Mouse (Mus musculus) limb, embryonic 12.5 days (tissue): ENCODE measurements at regions not wholly inside any gene's neighbourhood (a gene's known extent, or its start where the extent isn't known, plus 50 kb on each side); places are given as distances from the start of the nearest gene placed in this dataset.

ENCODE experiments used
- ATAC-seq: fragments of 200-750 bp; cut with Nextera tagmentation; 2 replicates; pipeline ENCODE4 v1.8.0; 2017; ENCODE audit warnings: low read depth, moderate TSS enrichment; ENCODE audit not compliant: insufficient number of reproducible peaks, insufficient read depth, low FRiP score, low TSS enrichment
- H3K27ac ChIP-seq: fragments of 300-500 bp; sonication (generic); 2 replicates; pipeline ENCODE4 v1.5.1; 2016; ENCODE audit warnings: mild to moderate bottlenecking, moderate library complexity
- H3K27me3 ChIP-seq: fragments of 300-500 bp; sonication (generic); 2 replicates; pipeline ENCODE4 v1.6.1; 2016; ENCODE audit warnings: mild to moderate bottlenecking, moderate library complexity
- H3K36me3 ChIP-seq: fragments of 300-500 bp; sonication (generic); 2 replicates; pipeline ENCODE4 v1.6.1; 2016; ENCODE audit warnings: mild to moderate bottlenecking, moderate library complexity
- H3K4me1 ChIP-seq: fragments of 300-500 bp; sonication (generic); replicated peaks from 2 replicates; pipeline ENCODE4 v1.6.1; 2016
- H3K4me2 ChIP-seq: fragments of 300-500 bp; sonication (generic); 2 replicates; pipeline ENCODE4 v1.6.1; 2016; ENCODE audit warnings: mild to moderate bottlenecking, moderate library complexity
- H3K4me3 ChIP-seq: fragments of 300-500 bp; sonication (generic); replicated peaks from 2 replicates; pipeline ENCODE4 v1.5.1; 2016; ENCODE audit warnings: mild to moderate bottlenecking
- H3K9ac ChIP-seq: fragments of 300-500 bp; sonication (generic); replicated peaks from 2 replicates; pipeline ENCODE4 v1.6.1; 2016; ENCODE audit warnings: mild to moderate bottlenecking, moderate library complexity
- H3K9me3 ChIP-seq: fragments of 300-500 bp; sonication (generic); 2 replicates; pipeline ENCODE4 v1.6.1; 2016; ENCODE audit warnings: mild to moderate bottlenecking, moderate library complexity
- WGBS: fragments of 180-500 bp; shearing (Covaris S2); methylation state at CpG from one replicate; pipeline ENCODE4 v1.1.7; 2016; 5-methylcytosine and 5-hydroxymethylcytosine counted together

DNA sequence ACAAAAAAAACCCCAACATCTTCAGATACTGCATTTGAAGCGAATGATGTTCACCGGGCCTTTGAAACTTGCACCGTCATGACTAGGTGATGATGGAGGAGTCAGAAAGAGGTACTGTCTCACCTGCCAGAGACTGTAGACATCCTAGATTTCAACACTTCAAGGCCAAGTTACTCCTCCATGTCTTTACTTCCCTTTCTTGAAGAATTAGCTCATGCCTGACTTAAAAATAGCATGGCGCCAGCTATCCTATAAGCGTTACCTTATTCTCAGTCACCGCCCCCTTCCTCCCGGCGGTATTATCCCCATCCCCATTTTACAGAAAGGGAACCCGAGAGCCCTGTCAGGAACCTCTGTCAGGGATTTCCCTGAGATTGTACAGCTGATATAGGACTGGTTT lies 374.4 kb upstream of the Gm10131 start:
- H3K27me3 ChIP-seq = no peaks in the 10 kb centered on the region
- no peak overlapping the region for H3K9ac ChIP-seq
- WGBS = 94% methylated on average over 9 of the region's 9 CpGs
- H3K27ac ChIP-seq = no peak overlapping the region
- no peaks in the 10 kb centered on the region for H3K4me1 ChIP-seq
- 0 out of 2 replicates have a peak, but pooled peaks cover 2% of the 10 kb centered on the region for H3K9me3 ChIP-seq
- no peak for ATAC-seq
- H3K4me2 ChIP-seq = no peak overlapping the region
- H3K36me3 ChIP-seq = no peaks in the 10 kb centered on the region
- no peak overlapping the region for H3K4me3 ChIP-seq

DNA sequence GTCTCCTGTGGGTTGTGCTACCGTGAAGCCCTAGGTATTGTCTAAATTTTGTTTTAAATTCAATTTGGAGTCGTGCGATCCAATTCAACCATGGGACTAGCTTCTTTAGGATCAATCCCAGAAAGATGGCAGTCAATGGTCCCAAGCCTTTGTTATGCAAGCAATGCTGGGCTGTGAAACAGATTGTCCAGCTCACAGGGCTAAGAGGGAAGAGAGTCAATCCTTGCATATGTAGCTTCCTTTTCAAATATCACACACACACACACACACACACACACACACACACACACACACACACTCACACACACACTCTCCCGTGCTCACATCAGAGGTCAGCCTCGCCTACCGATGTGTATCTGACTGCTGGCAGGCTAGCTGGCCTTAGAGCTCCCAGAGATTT lies 373.8 kb upstream of the Gm10131 start:
- Histone ChIP-seq H3K9ac (no peak overlapping the region), H3K4me2 (no peak overlapping the region), H3K27ac (no peak overlapping the region), H3K4me3 (no peak overlapping the region), H3K27me3 (no peaks in the 10 kb centered on the region), H3K9me3 (0 out of 2 replicates have a peak, but pooled peaks cover 2% of the 10 kb centered on the region), H3K4me1 (no peaks in the 10 kb centered on the region), H3K36me3 (no peaks in the 10 kb centered on the region)
- no peak for ATAC-seq
- WGBS = 88% methylated on average over 6 of the region's 6 CpGs

DNA sequence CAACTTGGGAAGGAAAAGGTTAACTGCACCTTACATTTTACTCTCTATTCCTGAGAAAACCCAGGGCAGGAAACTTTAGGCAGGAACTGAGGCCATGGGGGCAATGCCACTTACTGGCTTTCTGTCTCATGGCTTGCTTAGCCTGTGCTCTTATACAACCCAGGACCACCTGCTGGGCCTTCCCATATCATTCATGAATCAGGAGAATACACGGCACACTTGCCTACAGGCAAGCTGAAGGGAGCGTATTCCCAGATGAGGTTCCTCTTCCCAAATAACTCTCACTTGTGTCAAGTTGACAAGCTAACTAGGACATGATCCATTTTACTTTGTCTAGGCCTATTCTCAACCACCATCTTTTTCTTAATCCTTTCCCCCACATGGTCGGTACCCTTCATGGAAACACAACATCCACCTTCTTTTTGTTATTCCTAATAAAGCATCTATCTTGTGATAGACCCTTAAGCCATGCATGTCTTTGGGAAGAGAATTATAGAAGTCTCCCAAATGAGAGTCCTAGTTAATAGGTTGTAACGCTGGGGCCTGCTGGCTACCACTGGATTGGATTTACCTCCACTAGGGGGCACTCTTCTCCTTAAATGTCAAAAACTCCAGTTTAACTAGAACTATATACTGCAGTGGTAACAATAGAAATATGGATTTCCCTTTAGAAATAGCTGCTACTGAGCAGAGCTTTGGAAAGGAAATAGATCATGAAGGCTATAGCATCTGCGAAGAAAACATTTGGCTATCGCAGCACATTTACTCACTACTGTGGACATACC lies 373.2 kb upstream of the Gm10131 start:
- Histone ChIP-seq H3K4me1 (no peaks in the 10 kb centered on the region), H3K9ac (no peak overlapping the region), H3K36me3 (no peaks in the 10 kb centered on the region), H3K27ac (no peak overlapping the region), H3K27me3 (no peaks in the 10 kb centered on the region), H3K4me3 (no peak overlapping the region), H3K9me3 (0 out of 2 replicates have a peak, but pooled peaks cover 2% of the 10 kb centered on the region), H3K4me2 (no peak overlapping the region)
- 60% methylated on average over 6 of the region's 6 CpGs for WGBS
- no peak for ATAC-seq

DNA sequence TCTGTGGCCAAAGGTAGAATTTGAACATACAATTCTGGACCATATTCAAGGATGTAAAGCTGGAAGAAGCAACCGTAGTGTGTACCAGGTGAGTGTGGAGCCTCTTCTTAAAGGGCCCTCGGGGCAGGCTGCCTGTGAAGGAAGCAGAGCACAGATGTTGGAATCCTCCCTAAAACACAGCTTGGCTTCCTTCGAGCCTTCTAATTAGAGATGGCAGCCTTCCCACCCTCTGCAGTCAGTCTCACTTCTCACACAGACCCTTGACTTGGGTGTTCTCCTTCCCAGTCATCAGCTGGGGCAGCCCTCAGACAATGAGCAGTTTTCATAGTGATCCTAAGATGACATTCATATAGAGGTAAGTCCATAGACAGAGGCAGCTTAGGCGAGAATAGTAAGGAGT lies 371.7 kb upstream of the Gm10131 start:
- H3K9me3 ChIP-seq = 0 out of 2 replicates have a peak, but pooled peaks cover 2% of the 10 kb centered on the region
- H3K36me3 ChIP-seq = no peaks in the 10 kb centered on the region
- H3K27me3 ChIP-seq = no peaks in the 10 kb centered on the region
- H3K4me3 ChIP-seq = no peak overlapping the region
- 56% methylated on average over 4 of the region's 4 CpGs for WGBS
- H3K4me1 ChIP-seq = no peaks in the 10 kb centered on the region
- no peak overlapping the region for H3K9ac ChIP-seq
- H3K4me2 ChIP-seq = no peak overlapping the region
- ATAC-seq = no peak
- H3K27ac ChIP-seq = no peak overlapping the region

DNA sequence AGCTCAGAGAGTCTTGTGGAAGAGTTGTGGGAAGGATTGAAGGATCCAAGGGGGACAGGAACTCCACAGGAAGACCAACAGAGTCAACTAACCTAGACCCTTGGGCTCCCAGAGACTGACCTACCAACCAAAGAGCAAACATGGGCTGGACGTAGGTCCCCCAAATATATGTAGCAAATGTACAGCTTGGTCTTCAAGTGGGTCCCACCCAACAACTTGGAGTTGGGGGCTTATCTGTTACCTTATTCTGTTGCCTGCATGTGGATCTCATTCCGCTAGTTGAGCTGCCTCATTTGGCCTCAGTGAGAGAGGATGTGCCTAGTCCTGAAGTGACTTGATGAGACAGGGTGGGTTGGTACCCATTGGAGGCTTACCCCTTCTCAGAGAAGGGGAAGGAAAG lies 371.1 kb upstream of the Gm10131 start:
- Histone ChIP-seq H3K27me3 (no peaks in the 10 kb centered on the region), H3K9ac (no peak overlapping the region), H3K36me3 (no peaks in the 10 kb centered on the region), H3K4me1 (no peaks in the 10 kb centered on the region), H3K4me3 (no peak overlapping the region), H3K27ac (no peak overlapping the region), H3K9me3 (0 out of 2 replicates have a peak, but pooled peaks cover 2% of the 10 kb centered on the region), H3K4me2 (no peak overlapping the region)
- ATAC-seq = no peak
- WGBS = 96% methylated on average over 2 of the region's 2 CpGs

DNA sequence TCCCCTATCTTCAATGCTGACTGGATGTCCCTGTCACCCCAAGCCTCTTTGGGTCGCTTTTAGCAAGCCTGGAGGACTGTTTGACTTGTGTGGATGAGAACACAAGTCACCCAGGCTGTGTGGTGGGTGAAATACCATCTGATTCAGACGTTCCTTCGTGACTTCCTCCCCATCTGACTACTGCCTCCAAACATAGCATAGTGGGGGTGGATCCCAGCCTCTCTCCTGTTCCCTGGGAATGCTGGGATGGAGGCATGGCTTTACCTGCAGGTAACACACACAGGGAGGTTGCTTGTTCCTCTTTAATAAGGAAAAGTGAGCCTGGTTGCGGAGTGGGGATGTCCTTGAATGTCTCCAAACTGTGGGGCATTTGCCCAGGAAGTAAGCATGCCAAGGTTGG lies 369.0 kb upstream of the Gm10131 start:
- Histone ChIP-seq H3K9ac (no peak overlapping the region), H3K4me1 (no peaks in the 10 kb centered on the region), H3K36me3 (no peaks in the 10 kb centered on the region), H3K27me3 (no peaks in the 10 kb centered on the region), H3K9me3 (0 out of 2 replicates have a peak, but pooled peaks cover 2% of the 10 kb centered on the region), H3K4me2 (no peak overlapping the region), H3K4me3 (no peak overlapping the region), H3K27ac (no peak overlapping the region)
- WGBS = 77% methylated on average over 4 of the region's 4 CpGs
- no peak for ATAC-seq

DNA sequence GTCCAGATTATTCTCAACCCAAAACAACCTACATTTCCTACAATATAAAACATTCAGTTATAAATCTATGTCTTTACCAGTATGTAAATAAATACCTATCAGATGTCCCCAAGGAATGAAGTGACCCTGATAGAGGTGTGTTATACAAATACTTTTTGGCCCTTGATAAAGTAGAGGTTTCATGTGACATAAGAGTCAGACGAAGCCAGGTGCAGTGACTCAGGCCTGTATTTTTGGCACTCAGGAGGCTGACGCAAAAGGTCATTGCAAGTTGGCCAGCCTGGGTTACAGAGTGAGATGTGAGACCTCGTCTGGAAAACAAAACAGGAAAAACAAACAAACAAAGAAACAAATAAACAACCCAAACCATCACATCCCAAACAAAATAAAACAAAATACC lies 367.4 kb upstream of the Gm10131 start:
- no peak overlapping the region for H3K9ac ChIP-seq
- ATAC-seq = no peak
- H3K4me3 ChIP-seq = no peak overlapping the region
- WGBS = 55% methylated on average over 3 of the region's 3 CpGs
- H3K27me3 ChIP-seq = peaks cover 2% of the 10 kb centered on the region; the same call in 1 of the 2 replicates
- H3K27ac ChIP-seq = no peak overlapping the region
- 0 out of 2 replicates have a peak, but pooled peaks cover 2% of the 10 kb centered on the region for H3K9me3 ChIP-seq
- no peak overlapping the region for H3K4me2 ChIP-seq
- H3K36me3 ChIP-seq = no peaks in the 10 kb centered on the region
- H3K4me1 ChIP-seq = no peaks in the 10 kb centered on the region

DNA sequence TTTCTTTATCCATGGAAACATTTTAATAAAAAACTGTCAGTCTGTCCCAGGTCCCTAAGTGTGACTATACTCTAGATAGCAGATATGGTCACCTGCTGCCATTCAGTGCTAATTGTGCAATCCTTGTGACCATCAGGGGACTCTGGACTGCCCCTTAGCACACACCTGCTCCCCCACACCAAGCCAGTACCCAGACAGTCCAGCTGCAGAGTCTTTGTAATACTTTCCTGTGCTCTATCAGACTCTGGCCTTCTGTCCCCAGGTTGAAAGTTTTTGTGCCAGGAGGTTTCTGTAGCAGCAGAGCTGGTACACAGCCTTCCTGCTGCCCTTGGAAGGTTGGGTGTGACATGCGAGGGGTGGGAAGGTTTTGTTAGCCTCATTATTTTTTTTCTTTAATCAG lies 366.9 kb upstream of the Gm10131 start:
- ATAC-seq = no peak
- H3K4me3 ChIP-seq = no peak overlapping the region
- peaks cover 6% of the 10 kb centered on the region; the same call in 1 of the 2 replicates for H3K27me3 ChIP-seq
- H3K36me3 ChIP-seq = no peaks in the 10 kb centered on the region
- WGBS = 100% methylated on average over 1 of the region's 1 CpGs
- H3K4me2 ChIP-seq = no peak overlapping the region
- H3K4me1 ChIP-seq = peaks cover 3% of the 10 kb centered on the region; the same call in 1 of the 2 replicates
- H3K27ac ChIP-seq = no peak overlapping the region
- 0 out of 2 replicates have a peak, but pooled peaks cover 2% of the 10 kb centered on the region for H3K9me3 ChIP-seq
- H3K9ac ChIP-seq = no peak overlapping the region

DNA sequence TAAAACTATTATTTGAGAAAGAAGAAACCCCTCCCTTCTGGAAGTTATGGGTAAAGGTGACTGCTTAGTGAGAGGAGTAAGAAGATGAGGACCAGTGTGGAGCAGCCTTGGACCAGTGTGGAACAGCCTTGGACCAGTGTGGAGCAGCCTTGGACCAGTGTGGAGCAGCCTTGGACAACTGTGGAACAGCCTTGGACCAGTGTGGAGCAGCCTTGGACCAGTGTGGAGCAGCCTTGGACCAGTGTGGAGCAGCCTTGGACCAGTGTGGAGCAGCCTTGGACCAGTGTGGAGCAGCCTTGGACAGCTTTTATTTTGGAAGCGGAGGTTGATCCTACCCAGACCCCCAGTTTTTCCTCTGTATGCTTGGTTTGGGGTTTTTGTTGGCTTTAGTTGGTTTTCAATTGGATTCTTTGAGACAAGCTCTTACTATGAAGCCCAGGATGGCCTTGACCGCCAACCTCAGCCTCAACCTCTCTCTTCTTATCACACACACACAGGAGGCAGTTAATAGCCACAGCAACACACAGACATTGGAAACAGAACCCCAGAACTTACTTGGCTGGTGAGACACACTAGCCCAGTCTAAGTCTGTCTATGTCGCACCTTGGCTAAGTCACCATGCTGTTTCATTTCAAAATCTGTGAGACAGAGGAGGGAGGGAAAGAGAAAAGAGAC lies 364.7 kb upstream of the Gm10131 start:
- 93% methylated on average over 3 of the region's 3 CpGs for WGBS
- no peak for ATAC-seq
- no peak overlapping the region for H3K27ac ChIP-seq

DNA sequence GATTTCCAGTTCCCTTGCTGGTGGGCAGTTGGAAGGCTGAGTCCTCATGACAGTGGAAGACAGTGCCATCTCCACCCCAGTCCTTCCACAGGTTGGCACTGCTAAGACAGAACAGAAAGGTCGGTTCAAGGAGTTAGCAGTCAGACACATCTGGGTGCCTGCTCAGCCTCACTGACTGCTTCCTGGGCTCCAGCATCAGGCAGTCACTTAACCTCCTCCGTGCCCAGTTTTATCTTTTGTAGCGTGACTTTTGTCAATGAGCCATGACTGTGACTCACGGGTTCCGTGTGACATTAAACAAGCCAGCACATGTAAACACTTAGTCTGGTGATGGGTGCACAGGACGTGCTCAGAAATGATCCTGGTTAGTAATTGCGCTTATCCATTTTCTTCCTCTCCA lies 363.1 kb upstream of the Gm10131 start:
- Histone ChIP-seq H3K9me3 (no peaks in the 10 kb centered on the region), H3K36me3 (no peaks in the 10 kb centered on the region), H3K27ac (no peak overlapping the region), H3K4me2 (no peak overlapping the region), H3K4me1 (peaks cover 21% of the 10 kb centered on the region), H3K4me3 (no peak overlapping the region), H3K27me3 (peaks cover 11% of the 10 kb centered on the region; the same call in 1 of the 2 replicates), H3K9ac (no peak overlapping the region)
- ATAC-seq = no peak
- WGBS = 69% methylated on average over 7 of the region's 7 CpGs

More for the DNA sequence above, 364.7 kb upstream of the Gm10131 start:
- no peak overlapping the region for H3K9ac ChIP-seq
- H3K4me1 ChIP-seq = peaks cover 17% of the 10 kb centered on the region
- H3K4me3 ChIP-seq = no peak overlapping the region
- H3K4me2 ChIP-seq = no peak overlapping the region
- H3K9me3 ChIP-seq = no peaks in the 10 kb centered on the region
- H3K27me3 ChIP-seq = peaks cover 10% of the 10 kb centered on the region; the same call in 1 of the 2 replicates
- H3K36me3 ChIP-seq = no peaks in the 10 kb centered on the region

DNA sequence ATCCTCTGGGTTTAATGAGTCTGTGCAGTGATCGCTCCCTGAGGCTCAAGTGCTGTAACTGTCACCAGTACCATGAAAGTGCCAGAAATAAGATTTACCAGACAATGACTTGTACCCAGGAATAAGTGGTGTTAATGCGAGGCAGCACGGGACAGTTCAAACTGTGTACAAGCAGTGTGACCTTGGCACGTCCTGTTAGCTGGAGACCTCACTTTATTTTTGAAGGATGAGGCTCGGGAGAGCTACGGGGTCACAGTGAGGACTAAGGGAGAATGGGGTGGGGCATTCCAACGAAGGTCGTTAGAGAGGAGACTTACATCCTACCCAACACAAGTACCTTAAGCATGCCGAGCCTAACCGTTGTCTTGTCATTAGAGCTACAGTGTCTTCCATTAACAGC lies 362.2 kb upstream of the Gm10131 start:
- no peak overlapping the region for H3K4me3 ChIP-seq
- no peak overlapping the region for H3K9ac ChIP-seq
- WGBS = 42% methylated on average over 10 of the region's 10 CpGs
- H3K4me2 ChIP-seq = no peak overlapping the region
- no peaks in the 10 kb centered on the region for H3K9me3 ChIP-seq
- H3K27ac ChIP-seq = no peak overlapping the region
- H3K27me3 ChIP-seq = peaks cover 14% of the 10 kb centered on the region; the same call in 1 of the 2 replicates
- H3K36me3 ChIP-seq = no peaks in the 10 kb centered on the region
- H3K4me1 ChIP-seq = peaks cover 21% of the 10 kb centered on the region
- no peak for ATAC-seq
